Mouse (Mus musculus): ENCODE results near the gene Timm22. TPM values are rescaled to one million over a fixed set of nuclear protein-coding genes. Genes with fewer than 3 reads are reported as not detected.

Gene Timm22
- 113 and 116 TPM in 2 replicates for polyA plus RNA-seq (2014; fragmentation: Nextera tagmentation; extraction: Ambion mirVana)

DNA sequence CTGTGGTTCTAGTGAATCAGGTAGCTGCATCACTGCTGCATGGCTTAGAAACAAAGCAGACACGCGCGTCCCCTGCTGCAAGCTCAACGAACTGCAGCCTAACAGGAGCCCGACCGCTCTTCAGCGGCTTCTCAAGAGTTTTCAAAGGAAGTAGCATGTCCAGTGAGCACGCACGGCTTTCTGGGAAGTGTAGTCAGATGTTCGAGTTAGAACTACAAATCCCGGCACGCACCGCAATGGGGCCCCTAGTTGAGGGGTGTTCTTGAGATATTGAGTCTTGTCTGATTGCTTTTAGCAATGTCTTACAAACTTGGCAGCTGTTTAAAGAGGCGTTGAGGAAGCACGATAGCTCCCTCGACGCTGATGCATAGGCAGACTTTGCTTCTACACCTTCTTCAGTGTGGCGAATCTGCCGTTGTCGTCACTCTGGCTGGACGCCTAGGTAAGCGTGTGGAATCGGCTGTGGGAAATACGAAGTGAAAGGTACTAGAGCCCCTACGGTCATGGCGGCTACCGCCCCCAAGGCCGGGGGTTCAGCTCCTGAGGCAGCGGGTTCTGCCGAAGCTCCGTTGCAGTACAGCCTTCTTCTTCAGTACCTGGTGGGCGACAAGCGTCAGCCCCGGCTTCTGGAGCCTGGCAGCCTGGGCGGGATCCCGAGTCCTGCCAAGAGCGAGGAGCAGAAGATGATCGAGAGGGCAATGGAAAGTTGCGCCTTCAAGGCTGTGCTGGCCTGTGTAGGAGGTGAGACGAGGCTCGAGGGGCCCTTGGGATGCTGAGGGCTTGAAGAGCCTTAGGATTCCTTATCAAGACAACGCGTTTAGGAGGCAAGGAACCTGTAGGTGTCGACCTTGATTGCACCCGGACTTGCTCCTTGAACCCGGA lies at the start of gene Timm22:
Timm22 (plus strand) TSS at position 251 of the 882 bp plus-strand sequence.
- peak; percentile 95 for ATAC-seq (ENCODE audit: low FRiP score)
- no peak within 1 kb of the TSS for H3K27ac ChIP-seq (ENCODE audit: low read depth, low read length)
- WGBS, result under 1% methylated on average over 46 of the region's 46 CpGs

DNA sequence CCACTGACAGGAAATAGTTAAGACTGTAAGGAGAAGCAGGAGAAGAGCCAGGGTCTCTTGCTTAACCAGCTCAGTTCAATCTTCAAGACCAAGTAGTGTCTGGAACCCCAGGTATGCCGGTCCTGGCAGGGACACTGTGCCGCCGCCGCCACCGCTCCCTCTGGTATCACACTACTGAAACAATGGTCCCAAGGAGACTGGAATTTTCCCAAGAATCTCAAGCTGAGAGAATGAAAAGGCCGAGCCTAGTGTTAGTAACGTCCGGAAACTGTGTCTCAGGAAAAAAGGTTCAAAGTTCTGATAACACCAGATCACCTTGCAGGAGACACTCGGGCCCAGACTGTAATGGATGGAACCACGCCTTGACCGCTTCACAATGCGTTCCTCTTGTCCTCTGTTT lies 49.3 kb upstream of the Timm22 start:
- H3K4me3 ChIP-seq (ENCODE audit: low read depth, low read length), result no peak overlapping the region
- H3K4me1 ChIP-seq (replicated peaks; ENCODE audit: control insufficient read depth, insufficient read depth, low read length), result peaks cover 19% of the 10 kb centered on the region
- no peak overlapping the region for H3K4me2 ChIP-seq (replicated peaks; ENCODE audit: low read depth, low read length)
- no peaks in the 10 kb centered on the region for H3K36me3 ChIP-seq (ENCODE audit: control insufficient read depth, insufficient read depth, low read length)
- H3K9ac ChIP-seq (ENCODE audit: low read depth, low read length), result no peak overlapping the region
- DNase-seq (ENCODE audit: low spot score) (no peak), ATAC-seq (ENCODE audit: low FRiP score) (no peak)
- no peaks in the 10 kb centered on the region for H3K27me3 ChIP-seq (ENCODE audit: control insufficient read depth, insufficient read depth, low read length)
- no peaks in the 10 kb centered on the region for H3K9me3 ChIP-seq (ENCODE audit: control insufficient read depth, low read length)
- no peak overlapping the region for H3K27ac ChIP-seq (ENCODE audit: low read depth, low read length)
- 48% methylated on average over 12 of the region's 12 CpGs for WGBS

More for the DNA sequence above, at the start of gene Timm22:
- DNase-seq (ENCODE audit: low spot score), result peak; percentile 100
- Histone ChIP-seq H3K4me1 (replicated peaks; ENCODE audit: control insufficient read depth, insufficient read depth, low read length) (no peaks in the 10 kb centered on the region; the same call in 1 of the 2 replicates), H3K4me3 (ENCODE audit: low read depth, low read length) (peak within 1 kb of the TSS; percentile 89), H3K9ac (ENCODE audit: low read depth, low read length) (peak within 1 kb of the TSS; percentile 95), H3K27me3 (ENCODE audit: control insufficient read depth, insufficient read depth, low read length) (no peaks in the 10 kb centered on the region), H3K4me2 (replicated peaks; ENCODE audit: low read depth, low read length) (peak within 1 kb of the TSS; percentile 83), H3K36me3 (ENCODE audit: control insufficient read depth, insufficient read depth, low read length) (no peaks in the 10 kb centered on the region), H3K9me3 (ENCODE audit: control insufficient read depth, low read length) (no peaks in the 10 kb centered on the region)

DNA sequence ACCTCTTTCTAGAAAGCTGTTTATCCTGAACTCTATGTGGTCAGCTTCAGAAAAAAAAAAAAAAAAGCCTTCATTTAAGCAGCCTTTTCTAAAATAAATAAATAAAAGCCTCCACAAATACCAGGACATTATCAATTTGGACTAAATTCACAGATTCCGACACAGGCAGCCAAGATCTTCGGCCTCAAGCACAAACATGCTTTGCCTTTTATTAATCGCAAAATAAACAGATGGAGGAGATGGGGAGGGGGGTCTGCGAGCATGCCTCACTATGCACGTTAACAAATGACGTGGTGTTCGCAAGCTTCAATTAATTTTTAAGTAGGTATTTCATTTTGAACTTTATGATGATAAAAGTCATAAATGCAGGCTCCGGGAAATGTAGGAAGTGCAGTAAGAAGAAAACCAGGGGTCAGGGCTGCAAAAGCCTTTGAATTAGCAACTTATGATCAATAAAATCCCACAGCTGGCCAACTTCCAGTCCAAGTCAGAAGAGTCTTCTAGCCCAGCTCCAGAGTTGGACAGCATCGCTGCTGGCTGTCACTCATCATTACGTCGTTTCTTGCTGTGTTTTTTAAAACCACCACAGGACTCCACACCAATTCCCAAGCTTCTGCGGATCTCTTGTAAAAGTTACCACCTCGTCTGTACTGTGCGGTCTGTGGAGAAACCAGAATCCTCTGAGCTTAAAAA lies 48.0 kb upstream of the Timm22 start:
- Histone ChIP-seq H3K9me3 (ENCODE audit: control insufficient read depth, low read length) (no peaks in the 10 kb centered on the region), H3K4me3 (ENCODE audit: low read depth, low read length) (no peak overlapping the region), H3K9ac (ENCODE audit: low read depth, low read length) (no peak overlapping the region), H3K4me1 (replicated peaks; ENCODE audit: control insufficient read depth, insufficient read depth, low read length) (peaks cover 16% of the 10 kb centered on the region), H3K36me3 (ENCODE audit: control insufficient read depth, insufficient read depth, low read length) (no peaks in the 10 kb centered on the region), H3K27ac (ENCODE audit: low read depth, low read length) (0 out of 2 replicates have a peak overlapping the region, but pooled peaks have one; percentile 27), H3K4me2 (replicated peaks; ENCODE audit: low read depth, low read length) (no peak overlapping the region), H3K27me3 (ENCODE audit: control insufficient read depth, insufficient read depth, low read length) (no peaks in the 10 kb centered on the region)
- no peak for ATAC-seq (ENCODE audit: low FRiP score)
- 54% methylated on average over 14 of the region's 14 CpGs for WGBS
- no peak for DNase-seq (ENCODE audit: low spot score)

DNA sequence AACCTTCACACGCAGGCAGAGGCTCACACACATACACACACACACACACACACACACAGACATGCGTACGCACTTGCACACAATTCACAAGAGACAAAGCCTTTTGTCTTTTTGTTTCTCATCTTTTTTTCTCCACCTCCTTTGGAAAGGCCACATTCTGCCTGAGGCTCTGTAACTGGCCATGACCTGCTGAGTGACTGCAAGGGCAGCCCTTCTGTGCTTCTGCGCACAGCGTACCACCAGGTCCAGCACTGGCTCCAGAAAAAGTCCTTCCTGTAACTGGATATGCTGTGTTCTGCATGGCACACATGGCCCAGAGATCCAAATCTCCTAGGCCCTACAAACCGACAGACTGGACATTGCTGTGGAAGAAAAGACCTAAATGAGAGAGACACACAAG lies 46.5 kb upstream of the Timm22 start:
- 61% methylated on average over 6 of the region's 6 CpGs for WGBS

DNA sequence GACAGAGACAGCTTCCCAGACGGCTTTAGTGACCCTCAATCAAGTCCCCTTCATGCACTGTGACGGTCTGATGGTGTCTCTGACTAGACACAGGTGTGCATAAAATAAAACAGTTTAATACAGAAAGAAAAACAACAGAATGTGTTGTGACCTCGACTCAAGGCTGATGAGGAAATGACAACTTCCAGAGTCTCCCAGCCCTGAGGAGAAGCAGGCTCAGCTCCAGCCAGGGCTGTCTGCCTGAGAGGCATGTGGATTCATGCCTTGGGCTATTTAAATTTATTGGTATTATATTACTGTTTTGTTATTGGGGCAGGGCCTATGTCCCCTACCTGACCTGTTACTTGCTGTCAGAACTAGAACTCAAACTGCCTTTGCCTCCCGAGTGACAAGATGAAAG lies 45.3 kb upstream of the Timm22 start:
- Histone ChIP-seq H3K36me3 (ENCODE audit: control insufficient read depth, insufficient read depth, low read length) (no peaks in the 10 kb centered on the region), H3K9ac (ENCODE audit: low read depth, low read length) (no peak overlapping the region), H3K27me3 (ENCODE audit: control insufficient read depth, insufficient read depth, low read length) (no peaks in the 10 kb centered on the region), H3K4me3 (ENCODE audit: low read depth, low read length) (no peak overlapping the region), H3K27ac (ENCODE audit: low read depth, low read length) (no peak overlapping the region), H3K4me1 (replicated peaks; ENCODE audit: control insufficient read depth, insufficient read depth, low read length) (peaks cover 16% of the 10 kb centered on the region), H3K4me2 (replicated peaks; ENCODE audit: low read depth, low read length) (no peak overlapping the region), H3K9me3 (ENCODE audit: control insufficient read depth, low read length) (no peaks in the 10 kb centered on the region)
- no peak for DNase-seq (ENCODE audit: low spot score)
- no peak for ATAC-seq (ENCODE audit: low FRiP score)
- 79% methylated on average over 4 of the region's 4 CpGs for WGBS

More for the DNA sequence above, 46.5 kb upstream of the Timm22 start:
- Histone ChIP-seq H3K27me3 (ENCODE audit: control insufficient read depth, insufficient read depth, low read length) (no peaks in the 10 kb centered on the region), H3K4me3 (ENCODE audit: low read depth, low read length) (no peak overlapping the region), H3K36me3 (ENCODE audit: control insufficient read depth, insufficient read depth, low read length) (no peaks in the 10 kb centered on the region), H3K4me1 (replicated peaks; ENCODE audit: control insufficient read depth, insufficient read depth, low read length) (peaks cover 16% of the 10 kb centered on the region), H3K4me2 (replicated peaks; ENCODE audit: low read depth, low read length) (no peak overlapping the region), H3K9me3 (ENCODE audit: control insufficient read depth, low read length) (no peaks in the 10 kb centered on the region), H3K9ac (ENCODE audit: low read depth, low read length) (no peak overlapping the region), H3K27ac (ENCODE audit: low read depth, low read length) (no peak overlapping the region)
- no peak for ATAC-seq (ENCODE audit: low FRiP score)
- no peak for DNase-seq (ENCODE audit: low spot score)

DNA sequence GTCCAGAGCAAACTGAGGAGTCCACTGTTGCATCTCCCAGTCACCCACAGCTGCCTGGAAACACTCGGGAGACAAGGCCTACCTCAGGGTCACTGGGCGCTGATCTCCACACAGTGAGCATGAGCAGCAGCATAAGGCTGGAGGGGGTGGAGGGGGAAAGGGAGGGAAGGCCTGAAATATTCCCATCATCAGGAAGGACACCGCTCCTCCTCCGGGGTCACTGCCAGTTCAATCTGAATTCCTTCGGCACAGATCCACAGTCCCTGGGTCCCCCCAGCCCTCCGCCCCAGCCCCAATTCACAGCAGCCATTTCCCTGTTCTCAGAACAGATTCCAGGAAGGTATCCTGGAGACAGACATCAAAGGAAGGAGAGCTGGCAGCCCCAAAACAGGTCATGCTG lies 43.6 kb upstream of the Timm22 start:
- Histone ChIP-seq H3K27ac (ENCODE audit: low read depth, low read length) (no peak overlapping the region), H3K27me3 (ENCODE audit: control insufficient read depth, insufficient read depth, low read length) (no peaks in the 10 kb centered on the region), H3K9me3 (ENCODE audit: control insufficient read depth, low read length) (no peaks in the 10 kb centered on the region), H3K4me2 (replicated peaks; ENCODE audit: low read depth, low read length) (0 out of 2 replicates have a peak overlapping the region, but pooled peaks have one; percentile 1), H3K36me3 (ENCODE audit: control insufficient read depth, insufficient read depth, low read length) (no peaks in the 10 kb centered on the region), H3K4me3 (ENCODE audit: low read depth, low read length) (no peak overlapping the region), H3K9ac (ENCODE audit: low read depth, low read length) (0 out of 2 replicates have a peak overlapping the region, but pooled peaks have one; percentile 7), H3K4me1 (replicated peaks; ENCODE audit: control insufficient read depth, insufficient read depth, low read length) (peaks cover 9% of the 10 kb centered on the region)
- WGBS, result 7% methylated on average over 6 of the region's 6 CpGs
- ATAC-seq (ENCODE audit: low FRiP score) (peak; percentile 60), DNase-seq (ENCODE audit: low spot score) (peak; percentile 54)

DNA sequence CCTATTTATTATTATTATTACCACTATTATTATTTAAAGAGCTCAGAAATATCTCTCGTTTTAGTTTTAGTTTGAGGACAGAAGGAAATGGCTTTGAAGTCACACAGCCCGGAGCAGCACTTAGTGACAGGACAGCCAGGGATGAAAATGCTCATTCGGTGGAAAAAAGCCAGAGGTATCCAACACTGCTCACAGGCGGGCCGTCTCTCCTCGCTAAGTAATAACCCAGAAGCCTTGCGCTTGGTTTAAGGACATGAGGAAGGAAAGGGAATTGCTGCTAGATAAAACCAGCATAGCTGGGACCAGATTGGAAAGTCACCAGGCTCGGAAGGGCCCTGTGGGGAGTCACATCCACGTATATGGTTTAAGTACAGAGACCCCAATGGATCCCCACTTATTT lies 43.1 kb upstream of the Timm22 start:
- ATAC-seq (ENCODE audit: low FRiP score) (0 out of 2 replicates have a peak, but pooled peaks have one; percentile 51), DNase-seq (ENCODE audit: low spot score) (no peak)
- H3K27ac ChIP-seq (ENCODE audit: low read depth, low read length), result peak overlapping the region; percentile 19; the same call in 1 of the 2 replicates
- H3K4me2 ChIP-seq (replicated peaks; ENCODE audit: low read depth, low read length), result no peak overlapping the region
- no peaks in the 10 kb centered on the region for H3K36me3 ChIP-seq (ENCODE audit: control insufficient read depth, insufficient read depth, low read length)
- H3K9ac ChIP-seq (ENCODE audit: low read depth, low read length), result no peak overlapping the region
- H3K9me3 ChIP-seq (ENCODE audit: control insufficient read depth, low read length), result no peaks in the 10 kb centered on the region
- H3K27me3 ChIP-seq (ENCODE audit: control insufficient read depth, insufficient read depth, low read length), result no peaks in the 10 kb centered on the region
- 23% methylated on average over 9 of the region's 9 CpGs for WGBS
- peaks cover 6% of the 10 kb centered on the region; the same call in 1 of the 2 replicates for H3K4me1 ChIP-seq (replicated peaks; ENCODE audit: control insufficient read depth, insufficient read depth, low read length)
- no peak overlapping the region for H3K4me3 ChIP-seq (ENCODE audit: low read depth, low read length)

DNA sequence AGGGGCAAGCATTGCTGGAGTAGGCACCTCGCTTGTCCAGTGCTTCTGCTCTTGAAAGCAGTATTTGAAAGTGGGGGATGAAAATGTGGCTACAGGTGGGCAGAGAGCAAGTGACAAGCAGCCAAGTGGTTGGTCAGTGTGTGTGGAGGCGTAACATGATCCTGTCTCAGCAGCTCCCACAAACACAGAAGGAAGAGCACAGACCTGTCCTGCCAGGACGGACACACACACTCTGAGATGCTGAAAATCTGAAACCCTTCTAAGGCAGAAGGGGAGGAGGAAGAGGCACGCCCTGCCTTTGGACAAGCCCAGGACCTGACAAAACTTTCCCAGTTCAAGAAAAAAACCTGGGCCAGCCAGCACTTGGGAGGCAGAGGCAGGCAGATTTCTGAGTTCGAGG lies 42.7 kb upstream of the Timm22 start:
- Histone ChIP-seq H3K4me3 (ENCODE audit: low read depth, low read length) (no peak overlapping the region), H3K27me3 (ENCODE audit: control insufficient read depth, insufficient read depth, low read length) (no peaks in the 10 kb centered on the region), H3K9me3 (ENCODE audit: control insufficient read depth, low read length) (no peaks in the 10 kb centered on the region), H3K4me1 (replicated peaks; ENCODE audit: control insufficient read depth, insufficient read depth, low read length) (peaks cover 6% of the 10 kb centered on the region; the same call in 1 of the 2 replicates), H3K9ac (ENCODE audit: low read depth, low read length) (no peak overlapping the region), H3K36me3 (ENCODE audit: control insufficient read depth, insufficient read depth, low read length) (no peaks in the 10 kb centered on the region), H3K27ac (ENCODE audit: low read depth, low read length) (peak overlapping the region; percentile 19; the same call in 1 of the 2 replicates), H3K4me2 (replicated peaks; ENCODE audit: low read depth, low read length) (no peak overlapping the region)
- DNase-seq (ENCODE audit: low spot score) (no peak), ATAC-seq (ENCODE audit: low FRiP score) (no peak)
- 58% methylated on average over 5 of the region's 5 CpGs for WGBS

Measured in hindbrain, embryonic 11.5 days (tissue).